Mouse (Mus musculus): ENCODE measurements at regions not wholly inside any gene's neighbourhood (a gene's known extent, or its start where the extent isn't known, plus 50 kb on each side); places are given as distances from the start of the nearest gene placed in this dataset.

GRCm38 (mm10) chr14:47988131-47988530 lies 132.5 kb upstream of the Peli2 start:
- no peak for ATAC-seq (replicated peaks; ENCODE audit: poor library complexity, severe bottlenecking)

- ATAC-seq (replicated peaks; ENCODE audit: poor library complexity, severe bottlenecking): no peak
Measured at GRCm38 (mm10) chr14:47989315-47989714, 131.3 kb upstream of the Peli2 start.

GRCm38 (mm10) chr14:47990716-47991115 lies 129.9 kb upstream of the Peli2 start:
- ATAC-seq (replicated peaks; ENCODE audit: poor library complexity, severe bottlenecking): no peak

DNA sequence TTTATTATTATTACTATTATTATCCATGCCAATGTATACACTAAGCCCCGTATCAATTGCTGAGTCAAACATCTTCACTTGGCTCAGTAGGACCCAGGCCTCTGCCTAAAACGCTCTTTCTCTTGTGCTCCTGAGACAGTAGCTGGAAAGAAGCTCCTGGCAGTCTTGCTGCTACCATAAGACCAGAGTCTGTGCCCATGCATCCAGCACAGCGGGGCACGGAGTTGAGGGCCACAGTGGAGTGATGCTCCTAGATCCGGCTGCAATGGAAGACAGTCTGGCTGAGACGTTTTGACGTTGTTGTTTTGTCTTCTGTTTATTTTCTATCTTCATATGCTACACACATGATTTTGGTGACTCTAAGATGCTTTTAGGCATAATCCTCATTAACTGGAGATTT lies 129.1 kb upstream of the Peli2 start:
- ATAC-seq (replicated peaks; ENCODE audit: poor library complexity, severe bottlenecking): no peak

DNA sequence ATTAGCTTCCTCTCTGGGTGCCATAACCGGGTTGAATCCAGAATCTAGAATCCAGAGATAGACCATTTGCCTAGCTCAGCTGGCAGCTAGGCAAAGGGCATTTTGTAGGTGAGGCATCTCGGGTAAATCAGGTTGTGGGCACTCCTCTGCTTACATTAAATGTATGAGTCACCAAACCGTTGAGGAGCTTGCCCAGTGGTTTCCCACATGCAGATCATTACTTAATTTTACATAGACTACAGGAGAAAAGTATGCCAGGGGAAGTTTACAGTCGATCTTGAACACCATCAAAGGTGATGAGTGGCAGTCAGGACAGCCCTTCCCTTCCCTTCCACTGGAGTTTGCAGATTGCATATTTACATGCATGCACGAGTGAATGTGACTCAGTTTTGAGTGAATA lies 128.5 kb upstream of the Peli2 start:
- no peak for ATAC-seq (replicated peaks; ENCODE audit: poor library complexity, severe bottlenecking)

DNA sequence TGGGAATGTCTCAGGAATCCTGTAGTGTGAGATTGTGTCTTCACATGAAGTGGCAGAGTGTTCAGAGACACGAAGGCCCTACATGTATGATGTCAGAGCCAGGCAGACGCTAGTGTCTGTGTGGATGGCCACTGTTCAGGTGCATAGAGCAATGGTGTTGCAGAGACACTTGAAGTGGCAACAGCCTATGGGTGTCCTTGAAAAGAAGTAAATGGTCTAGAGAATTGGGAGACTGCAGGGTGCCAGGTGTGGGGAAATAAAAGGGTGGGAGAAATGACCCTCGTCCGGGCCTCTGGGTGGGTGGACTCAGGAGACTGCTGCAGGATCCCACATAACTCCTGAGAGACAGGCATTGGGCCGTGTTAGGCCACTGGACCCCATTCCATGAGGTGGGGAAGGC lies 127.8 kb upstream of the Peli2 start:
- no peak for ATAC-seq (replicated peaks; ENCODE audit: poor library complexity, severe bottlenecking)

DNA sequence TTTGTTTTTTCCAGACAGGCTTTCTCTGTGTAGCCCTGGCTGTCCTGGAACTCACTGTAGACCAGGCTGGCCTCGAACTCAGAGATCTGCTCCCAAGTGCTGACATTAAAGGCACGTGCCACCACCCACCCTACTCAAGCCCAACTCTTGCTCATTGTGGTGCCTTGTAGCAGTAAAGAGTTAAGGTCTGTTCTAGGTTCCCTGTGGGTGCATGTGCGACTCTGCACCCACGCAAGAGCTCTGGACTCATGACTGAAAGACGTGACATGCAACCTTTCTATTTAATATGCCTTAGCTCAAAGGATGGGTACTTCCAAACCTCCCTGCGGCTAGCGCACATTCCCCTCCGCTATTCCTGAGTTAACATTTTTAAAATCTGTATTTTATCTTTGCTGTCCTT lies 121.7 kb upstream of the Peli2 start:
- no peak for ATAC-seq (replicated peaks; ENCODE audit: poor library complexity, severe bottlenecking)

DNA sequence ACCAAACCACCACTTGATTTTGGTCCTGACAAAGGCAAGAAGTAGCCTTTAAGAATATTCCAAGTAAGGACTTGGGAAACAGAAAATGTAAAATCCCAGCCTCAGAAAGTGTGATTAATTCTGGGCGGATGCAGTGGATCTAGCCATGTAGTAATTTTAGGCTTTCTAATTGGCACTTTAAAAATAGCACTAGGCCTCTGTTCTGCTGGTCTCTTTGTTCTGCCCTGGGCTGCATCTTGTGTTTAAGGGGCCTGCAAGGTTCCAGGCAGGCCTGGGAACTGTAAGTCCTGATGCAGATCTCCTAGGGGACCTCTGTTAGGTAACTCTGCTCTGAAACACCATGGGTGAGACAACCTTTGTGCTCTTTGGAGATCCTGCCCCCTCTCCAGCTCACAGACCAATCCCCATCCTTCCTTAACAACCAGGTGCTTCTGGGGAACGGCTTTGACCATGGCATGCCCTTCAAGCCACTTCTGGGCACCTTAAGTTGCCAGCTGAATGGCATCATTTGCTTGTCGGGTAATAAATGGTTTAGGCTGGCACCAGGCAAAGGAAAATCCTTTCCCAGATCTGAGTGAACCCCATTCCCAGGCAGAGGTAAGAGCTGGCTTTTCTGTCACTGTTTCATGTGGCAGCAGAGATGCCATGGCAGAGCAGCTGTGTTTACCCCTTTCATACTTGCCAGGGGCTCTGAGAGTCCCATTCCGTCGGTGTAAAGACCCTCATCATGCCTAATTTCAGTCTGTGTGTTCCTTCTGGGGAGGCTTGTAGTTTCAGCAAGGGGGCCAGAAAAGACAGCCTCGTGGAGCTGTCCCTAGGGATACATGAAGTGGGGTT lies 115.3 kb upstream of the Peli2 start:
- no peak for ATAC-seq (replicated peaks; ENCODE audit: poor library complexity, severe bottlenecking)

- ATAC-seq (replicated peaks; ENCODE audit: poor library complexity, severe bottlenecking): no peak
Measured at GRCm38 (mm10) chr14:48005929-48006309, 114.7 kb upstream of the Peli2 start.

DNA sequence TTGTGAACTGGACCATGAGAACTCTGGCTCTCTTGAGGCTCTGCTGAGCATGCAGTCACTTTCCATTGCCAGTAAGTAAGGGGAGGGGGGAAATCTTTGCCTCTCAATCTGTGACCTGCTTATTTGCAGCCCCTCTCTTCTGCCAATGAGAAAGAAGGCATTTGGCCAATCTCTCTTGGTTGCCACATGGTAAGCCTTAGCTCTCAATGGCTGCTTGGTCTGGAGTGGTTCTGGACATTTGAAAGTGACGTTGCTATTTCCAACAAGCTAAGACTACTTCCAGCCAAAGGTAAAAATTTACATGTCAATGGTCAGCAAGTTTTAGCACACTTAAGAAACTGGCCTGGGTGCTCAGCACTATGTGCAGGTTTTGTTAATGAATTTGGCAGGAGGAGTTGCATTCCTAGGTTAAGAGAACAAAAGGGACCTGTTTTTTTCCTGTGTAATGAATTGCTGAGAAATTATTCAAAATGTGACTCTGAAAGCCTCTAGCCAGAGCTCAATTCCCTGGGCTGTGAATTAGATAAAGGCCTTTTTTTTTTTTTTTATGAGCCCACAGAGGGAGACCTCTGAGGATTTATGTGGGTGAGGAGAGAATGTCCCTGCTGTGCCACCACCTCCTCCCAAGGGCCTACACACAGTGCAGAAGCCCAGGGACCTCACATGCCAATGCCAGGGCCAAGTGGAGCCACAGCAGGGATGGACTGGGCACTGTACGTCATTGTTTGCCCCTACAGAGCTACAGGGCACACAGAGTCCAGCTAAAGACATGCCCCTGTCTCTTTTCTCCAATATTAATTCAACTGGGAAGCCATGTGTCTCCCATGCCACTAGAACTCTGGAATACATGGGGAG lies 108.0 kb upstream of the Peli2 start:
- ATAC-seq (replicated peaks; ENCODE audit: poor library complexity, severe bottlenecking): no peak

- ATAC-seq (replicated peaks; ENCODE audit: poor library complexity, severe bottlenecking): no peak
Measured at GRCm38 (mm10) chr14:48013431-48013830, 107.2 kb upstream of the Peli2 start.

DNA sequence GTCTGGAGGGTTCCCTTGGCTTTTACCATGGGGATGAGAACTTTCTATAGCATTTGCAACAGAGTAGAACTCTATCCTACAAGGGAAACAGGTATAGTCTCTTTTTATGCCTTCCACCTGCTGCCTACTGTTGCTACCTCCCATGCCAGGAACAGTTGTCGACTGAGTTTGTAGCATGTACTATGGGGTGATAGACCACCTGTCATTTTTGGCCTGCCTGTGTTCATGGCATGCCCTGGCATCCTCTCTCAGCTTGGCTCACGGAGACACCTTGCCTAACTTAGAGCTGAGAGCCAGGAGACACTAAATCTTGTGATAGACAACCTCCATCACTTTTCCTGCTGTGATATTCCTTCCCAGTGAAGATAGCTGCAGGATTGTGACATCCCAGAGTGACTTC lies 105.8 kb upstream of the Peli2 start:
- ATAC-seq (replicated peaks; ENCODE audit: poor library complexity, severe bottlenecking): no peak

GRCm38 (mm10) chr14:48017971-48018370 lies 102.7 kb upstream of the Peli2 start:
- ATAC-seq (replicated peaks; ENCODE audit: poor library complexity, severe bottlenecking): no peak

DNA sequence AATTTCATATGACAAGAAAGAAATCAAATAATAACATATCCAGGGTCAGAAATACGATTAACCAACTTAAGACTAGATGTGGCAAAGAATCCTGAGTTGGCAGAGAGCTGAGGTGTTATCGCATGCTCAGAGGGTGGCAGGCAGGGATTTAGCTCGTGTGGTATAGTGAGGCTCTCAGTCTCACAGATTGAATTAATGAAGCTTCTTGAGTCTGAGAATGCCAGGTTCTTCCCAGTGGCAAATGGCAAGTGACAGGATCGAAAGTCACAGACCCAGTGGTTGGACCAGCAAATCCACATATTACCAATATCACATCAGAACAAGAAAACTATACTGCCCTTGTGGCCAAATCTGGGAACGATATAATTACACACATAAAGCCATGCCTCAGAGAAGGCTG lies 101.3 kb upstream of the Peli2 start:
- ATAC-seq (replicated peaks; ENCODE audit: poor library complexity, severe bottlenecking): no peak

DNA sequence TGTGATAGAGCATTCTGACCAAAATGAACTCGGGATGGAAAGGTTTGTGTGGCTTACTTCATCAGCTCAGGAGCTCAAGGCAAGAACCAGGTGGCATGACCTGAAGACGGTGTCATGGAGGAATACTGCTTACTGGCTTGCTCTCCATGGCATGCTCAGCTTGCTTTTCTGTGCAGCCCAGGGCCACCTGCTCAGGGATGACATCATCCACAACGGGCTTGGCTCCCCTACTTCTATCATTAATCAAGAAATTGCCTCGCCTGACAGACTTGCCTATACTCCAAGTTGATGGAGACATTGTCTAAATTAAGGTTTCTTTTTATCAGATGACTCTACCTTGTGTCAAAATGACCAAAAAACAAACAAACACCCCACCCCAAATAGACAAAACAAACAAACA lies 98.4 kb upstream of the Peli2 start:
- ATAC-seq (replicated peaks; ENCODE audit: poor library complexity, severe bottlenecking): no peak

- no peak for ATAC-seq (replicated peaks; ENCODE audit: poor library complexity, severe bottlenecking)
Measured at GRCm38 (mm10) chr14:48024051-48024693, 96.5 kb upstream of the Peli2 start.

DNA sequence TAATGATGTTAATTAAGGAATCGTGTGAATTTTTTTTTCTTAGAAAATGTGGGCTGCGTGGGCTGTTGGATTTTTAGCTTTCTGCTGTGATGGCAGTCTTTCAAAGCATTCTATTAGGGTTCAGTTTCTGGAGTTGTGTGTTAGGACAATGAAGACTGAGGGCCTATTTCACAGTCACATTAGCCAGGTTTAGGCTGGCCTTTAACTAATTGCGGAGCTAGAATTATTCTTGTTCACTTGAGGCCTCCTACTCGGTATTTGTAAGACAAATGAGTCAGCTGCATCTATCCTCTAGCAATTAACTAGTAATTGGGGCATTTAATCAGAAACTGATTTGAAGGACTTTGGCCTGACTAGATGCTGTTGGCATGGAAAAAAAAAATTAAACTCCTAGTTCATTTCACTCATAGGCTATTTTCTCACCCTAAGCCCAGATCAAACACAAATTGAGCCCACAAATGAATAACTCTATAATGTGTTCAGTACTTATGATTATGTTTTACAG lies 81.3 kb upstream of the Peli2 start:
- ATAC-seq (replicated peaks; ENCODE audit: poor library complexity, severe bottlenecking): no peak

DNA sequence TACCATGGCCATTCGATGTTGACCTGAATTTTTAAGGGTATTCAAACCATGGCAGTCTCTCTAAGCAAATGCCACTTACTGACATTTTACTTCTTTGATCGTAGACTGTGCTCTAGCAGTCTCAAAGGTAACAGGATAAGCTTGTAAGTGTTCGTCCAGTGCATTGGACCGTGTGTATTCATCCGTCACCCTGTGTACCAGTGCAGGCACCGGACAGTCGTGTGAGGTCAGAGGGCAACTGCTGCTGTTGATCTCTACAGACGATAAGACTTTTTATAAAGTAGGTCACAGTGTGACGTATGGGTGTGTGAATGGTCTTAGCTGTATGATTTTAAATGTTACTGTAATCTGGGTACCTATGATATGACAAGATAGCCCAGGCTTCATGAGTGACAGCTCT lies 74.5 kb upstream of the Peli2 start:
- ATAC-seq (replicated peaks; ENCODE audit: poor library complexity, severe bottlenecking): no peak

DNA sequence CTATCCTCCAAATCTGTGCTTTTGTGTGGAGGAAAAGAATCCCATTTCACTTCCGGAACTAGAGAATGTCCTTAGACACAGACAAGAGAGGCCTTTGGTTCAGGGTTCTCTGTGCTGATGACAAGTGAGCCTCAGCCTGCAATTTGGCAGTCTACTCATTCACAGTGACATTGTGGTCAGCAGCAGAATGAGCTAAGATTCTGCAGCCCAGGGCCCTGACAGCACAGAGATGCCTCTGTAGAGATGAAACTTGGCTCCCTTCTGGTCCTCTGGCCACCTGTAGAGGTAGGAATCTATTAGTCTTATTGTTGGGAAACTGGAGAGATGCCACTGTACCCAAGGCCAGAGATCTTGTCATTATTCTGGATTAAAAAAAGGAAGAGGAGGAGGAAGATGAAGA lies 73.8 kb upstream of the Peli2 start:
- no peak for ATAC-seq (replicated peaks; ENCODE audit: poor library complexity, severe bottlenecking)

GRCm38 (mm10) chr14:48049698-48050459 lies 70.7 kb upstream of the Peli2 start:
- ATAC-seq (replicated peaks; ENCODE audit: poor library complexity, severe bottlenecking): no peak

DNA sequence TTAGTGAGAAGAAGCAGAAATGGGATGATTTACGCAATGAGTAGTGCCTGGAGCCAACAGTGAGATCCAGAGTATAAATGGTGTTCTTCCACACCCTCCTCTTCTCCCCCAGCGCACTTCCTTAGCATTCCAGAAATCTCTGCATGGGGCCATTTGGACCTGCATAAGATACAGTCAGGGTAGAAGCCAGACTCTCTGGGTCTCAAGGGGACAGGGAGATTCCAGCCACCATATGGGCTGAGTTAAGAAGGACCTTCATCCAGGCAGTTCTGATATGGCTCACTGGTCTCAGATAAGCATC lies 70.2 kb upstream of the Peli2 start:
- no peak for ATAC-seq (replicated peaks; ENCODE audit: poor library complexity, severe bottlenecking)
